Mouse (Mus musculus) pancreas, adult 10 weeks (tissue): ENCODE data around the gene Hacd4. TPM values are rescaled to one million over a fixed set of nuclear protein-coding genes. Genes with fewer than 3 reads are reported as not detected.

Experiments used
- polyA plus RNA-seq: library from polyadenylated mRNA; stranded (reverse); fragments of 350-450 nt; fragmentation: Illumina TruSeq; extraction: RNeasy Lipid Tissue Mini Kit (QIAGEN cat#74804); gene quantifications from one replicate; pipeline ENCODE4 v1.2.3, GENCODE M21; 2015; ENCODE audit warnings: low read depth, low replicate concordance; ENCODE audit not compliant: insufficient read depth

Gene Hacd4
- polyA plus RNA-seq, result 4.0 TPM

DNA sequence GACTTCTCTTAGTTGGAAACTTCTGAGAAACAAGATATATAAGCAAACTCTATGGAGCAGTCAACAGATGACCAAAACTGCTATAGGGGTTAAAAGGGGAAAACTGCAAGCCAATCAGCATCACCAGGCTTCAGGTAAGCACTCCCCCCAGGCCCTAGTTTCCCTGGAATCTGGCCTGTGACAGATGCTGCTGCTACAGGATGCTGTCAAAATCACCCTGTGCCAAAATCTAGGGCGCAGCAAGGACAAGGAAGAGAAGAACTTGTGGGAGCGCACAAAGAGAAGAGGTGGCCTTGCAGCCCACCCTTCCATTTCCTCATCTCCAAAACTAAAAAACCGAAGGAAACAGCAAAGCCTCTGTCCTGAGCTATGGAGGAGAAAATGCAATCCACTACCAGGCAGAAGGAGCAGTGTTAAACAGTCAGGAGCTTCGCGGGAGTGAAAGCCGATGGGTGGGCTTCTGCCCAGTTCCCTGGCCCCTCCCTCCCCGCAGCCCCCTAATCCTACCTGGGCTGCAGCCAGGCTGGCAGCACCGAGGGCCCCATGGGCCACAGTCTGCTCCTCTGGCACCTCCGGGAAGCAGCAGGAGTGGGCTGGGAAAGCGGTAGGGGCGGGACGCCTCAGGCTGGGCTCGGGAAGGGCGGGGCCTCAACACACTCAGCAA, at the start of gene Hacd4:
TSS of gene Hacd4 (minus strand) at position 603 of the 664 bp plus-strand sequence.

Other genes with a start within 250 kb of the Hacd4 start
- not detected for gene Ifnb1, start 83.8 kb upstream of the Hacd4 start, polyA plus RNA-seq
- gene Ifna15, start 119.3 kb upstream of the Hacd4 start, polyA plus RNA-seq, result not detected
- not detected for gene Ifna14, start 132.9 kb upstream of the Hacd4 start, polyA plus RNA-seq
- not detected for gene Ifna9, start 153.5 kb upstream of the Hacd4 start, polyA plus RNA-seq
- not detected for gene Ifna12, start 164.4 kb upstream of the Hacd4 start, polyA plus RNA-seq
- gene C87499, start 195.5 kb upstream of the Hacd4 start, polyA plus RNA-seq, result not detected
- not detected for gene Ifna13, start 205.5 kb upstream of the Hacd4 start, polyA plus RNA-seq
- gene Ifna16, start 238.0 kb upstream of the Hacd4 start, polyA plus RNA-seq, result not detected
- gene Ifna2, start 245.0 kb upstream of the Hacd4 start, polyA plus RNA-seq, result not detected